In the genomic region with DNA sequence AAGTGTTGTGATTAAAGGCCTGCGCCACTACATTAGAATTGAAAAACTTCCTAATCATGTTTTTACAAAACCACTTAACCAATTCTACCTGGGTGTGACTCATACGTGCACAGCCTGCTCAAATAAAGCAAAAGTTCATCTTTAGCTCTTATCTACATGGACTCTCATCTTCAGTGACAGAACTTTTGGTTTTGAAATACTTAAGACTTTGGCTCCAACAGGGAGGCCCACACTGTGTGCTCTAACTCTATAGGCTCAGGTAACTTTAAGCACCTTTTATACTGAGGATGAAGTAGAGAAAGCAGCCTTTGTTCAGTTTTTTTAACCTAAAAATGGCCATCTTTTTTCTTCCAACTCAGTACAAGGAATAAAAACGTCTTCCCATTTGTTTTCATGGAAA, we compare ENCODE assay signal across 21 mouse cellular contexts.
"Had no signal": no experiment of that assay in that cellular context is flagged by ENCODE, and none has a peak within 500 bp of the region (broad histone marks: within the 10 kb centered on the region; RNA-seq: fewer than 3 reads in every experiment).

No protein-coding gene starts in this region.

- ATAC-seq: midbrain, embryonic 15.5 days had no signal

- H3K9me3 ChIP-seq: limb, embryonic 12.5 days; limb, embryonic 15.5 days; lung, embryonic 15.5 days; megakaryocyte, embryonic 14.5 days; midbrain, embryonic 12.5 days; midbrain, embryonic 15.5 days; neural tube, embryonic 12.5 days; neural tube, embryonic 15.5 days; stomach, embryonic 15.5 days had no signal

- H3K9ac ChIP-seq: limb, embryonic 12.5 days; limb, embryonic 15.5 days; liver, embryonic 14.5 days; lung, embryonic 15.5 days; midbrain, embryonic 12.5 days; midbrain, embryonic 15.5 days; neural tube, embryonic 12.5 days; neural tube, embryonic 15.5 days; stomach, embryonic 15.5 days had no signal

- DNase-seq: kidney, adult 2 months; kidney, postnatal 25 days; left cerebral cortex, postnatal 4 days; lung, adult 18-20 months; lung, postnatal 10 days; lung, postnatal 36 days; retina, postnatal 1 day; right cerebral cortex, postnatal 25 days; spleen, adult 18-20 months; thymus, postnatal 25 days had no signal

- H3K27me3 ChIP-seq: limb, embryonic 12.5 days; limb, embryonic 15.5 days; lung, embryonic 15.5 days; megakaryocyte, embryonic 14.5 days; midbrain, embryonic 12.5 days; midbrain, embryonic 15.5 days; neural tube, embryonic 12.5 days; neural tube, embryonic 15.5 days; stomach, embryonic 15.5 days had no signal

- H3K4me2 ChIP-seq: limb, embryonic 12.5 days; limb, embryonic 15.5 days; lung, embryonic 15.5 days; midbrain, embryonic 12.5 days; midbrain, embryonic 15.5 days; neural tube, embryonic 12.5 days; neural tube, embryonic 15.5 days; stomach, embryonic 15.5 days had no signal

- H3K4me3 ChIP-seq: limb, embryonic 12.5 days; limb, embryonic 15.5 days; lung, embryonic 15.5 days; megakaryocyte, embryonic 14.5 days; midbrain, embryonic 12.5 days; midbrain, embryonic 15.5 days; neural tube, embryonic 12.5 days; neural tube, embryonic 15.5 days; stomach, embryonic 15.5 days had no signal

- H3K4me1 ChIP-seq: limb, embryonic 12.5 days; limb, embryonic 15.5 days; lung, embryonic 15.5 days; midbrain, embryonic 12.5 days; midbrain, embryonic 15.5 days; neural tube, embryonic 12.5 days; neural tube, embryonic 15.5 days; stomach, embryonic 15.5 days had no signal

- H3K27ac ChIP-seq: kidney, postnatal 0 days; limb, embryonic 12.5 days; limb, embryonic 15.5 days; liver, embryonic 14.5 days; lung, embryonic 15.5 days; midbrain, embryonic 12.5 days; midbrain, embryonic 15.5 days; neural tube, embryonic 12.5 days; neural tube, embryonic 15.5 days; stomach, embryonic 15.5 days had no signal
